Mouse (Mus musculus) kidney, embryonic 16.5 days (tissue): ENCODE measurements around the gene Pwp2. TPM values are rescaled to one million over a fixed set of nuclear protein-coding genes. Genes with fewer than 3 reads are reported as not detected.

ENCODE experiments used
- ATAC-seq: fragments of 200-750 bp; cut with Nextera tagmentation; 2 replicates; pipeline ENCODE4 v1.8.0; 2017; ENCODE audit warnings: moderate TSS enrichment; ENCODE audit not compliant: low FRiP score, low TSS enrichment
- H3K27ac ChIP-seq: fragments of 300-500 bp; sonication (generic); 2 replicates; pipeline ENCODE4 v1.5.1; 2014; ENCODE audit warnings: low read length
- H3K27me3 ChIP-seq: fragments of 300-500 bp; sonication (generic); 2 replicates; pipeline ENCODE4 v1.6.1; 2014; ENCODE audit warnings: low read length, control low read depth, mixed read lengths; ENCODE audit not compliant: insufficient read depth
- H3K36me3 ChIP-seq: fragments of 300-500 bp; sonication (generic); 2 replicates; pipeline ENCODE4 v1.6.1; 2014; ENCODE audit warnings: low read length, control low read depth, mixed read lengths; ENCODE audit not compliant: insufficient read depth
- H3K4me1 ChIP-seq: fragments of 300-500 bp; sonication (generic); 2 replicates; pipeline ENCODE4 v1.6.1; 2014; ENCODE audit warnings: low read length, control low read depth, mixed read lengths; ENCODE audit not compliant: insufficient read depth
- H3K4me2 ChIP-seq: fragments of 300-500 bp; sonication (generic); replicated peaks from 2 replicates; pipeline ENCODE4 v1.6.1; 2014; ENCODE audit warnings: low read depth, low read length
- H3K4me3 ChIP-seq: fragments of 300-500 bp; sonication (generic); 2 replicates; pipeline ENCODE4 v1.5.1; 2014; ENCODE audit warnings: mild to moderate bottlenecking, low read length
- H3K9ac ChIP-seq: fragments of 300-500 bp; sonication (generic); replicated peaks from 2 replicates; pipeline ENCODE4 v1.6.1; 2014; ENCODE audit warnings: low read length
- H3K9me3 ChIP-seq: fragments of 300-500 bp; sonication (generic); 2 replicates; pipeline ENCODE4 v1.6.1; 2016; ENCODE audit warnings: low read length, control low read depth
- WGBS: fragments of 180-500 bp; shearing (Covaris S2); extraction: QIAGEN DNeasy Blood & Tissue Kit; methylation state at CpG from one replicate; pipeline ENCODE4 v1.1.7; 2014; 5-methylcytosine and 5-hydroxymethylcytosine counted together
- polyA plus RNA-seq: library from polyadenylated mRNA; unstranded; fragments of >200 nt; fragmentation: Nextera tagmentation; extraction: Ambion mirVana; gene quantifications from 2 replicates; pipeline ENCODE4 v1.2.1, GENCODE M21; 2015

Gene Pwp2
- polyA plus RNA-seq, 1 experiment from 2014 or later, result 25.5 TPM

- H3K9me3 ChIP-seq, result no peaks in the 10 kb centered on the region
- no peak overlapping the region for H3K4me3 ChIP-seq
- H3K36me3 ChIP-seq, result no peaks in the 10 kb centered on the region
- no peak overlapping the region for H3K27ac ChIP-seq
- no peak overlapping the region for H3K9ac ChIP-seq
- ATAC-seq, result no peak
- WGBS, result 81% methylated on average over 3 of the region's 3 CpGs
- H3K27me3 ChIP-seq, result no peaks in the 10 kb centered on the region
- no peak overlapping the region for H3K4me2 ChIP-seq
- H3K4me1 ChIP-seq, result peaks cover 27% of the 10 kb centered on the region
Measured at GRCm38 (mm10) chr10:78137191-78137590, 47.8 kb downstream of the Pwp2 start.

- Histone ChIP-seq H3K27me3 (no peaks in the 10 kb centered on the region), H3K27ac (no peak overlapping the region), H3K9me3 (no peaks in the 10 kb centered on the region), H3K4me3 (no peak overlapping the region), H3K4me2 (no peak overlapping the region), H3K4me1 (peaks cover 27% of the 10 kb centered on the region), H3K9ac (no peak overlapping the region), H3K36me3 (no peaks in the 10 kb centered on the region)
- no peak for ATAC-seq
- 79% methylated on average over 5 of the region's 5 CpGs for WGBS
Measured at GRCm38 (mm10) chr10:78135947-78136346, 49.0 kb downstream of the Pwp2 start.

GRCm38 (mm10) chr10:78134975-78135798 is 49.8 kb downstream of the Pwp2 start:
- H3K4me2 ChIP-seq, result peak overlapping the region; percentile 41
- peak; percentile 49 for ATAC-seq
- no peak overlapping the region for H3K4me3 ChIP-seq
- H3K27me3 ChIP-seq, result no peaks in the 10 kb centered on the region
- H3K9me3 ChIP-seq, result no peaks in the 10 kb centered on the region
- no peak overlapping the region; the same call in 1 of the 2 replicates for H3K27ac ChIP-seq
- 10% methylated on average over 14 of the region's 14 CpGs for WGBS
- H3K9ac ChIP-seq, result peak overlapping the region; percentile 37
- H3K36me3 ChIP-seq, result no peaks in the 10 kb centered on the region
- H3K4me1 ChIP-seq, result peaks cover 27% of the 10 kb centered on the region

GRCm38 (mm10) chr10:78134400-78134799 is 50.5 kb downstream of the Pwp2 start:
- H3K4me1 ChIP-seq, result peaks cover 20% of the 10 kb centered on the region
- H3K4me2 ChIP-seq, result peak overlapping the region; percentile 41; the same call in 1 of the 2 replicates
- H3K27me3 ChIP-seq, result no peaks in the 10 kb centered on the region
- no peak overlapping the region for H3K27ac ChIP-seq
- no peak overlapping the region for H3K4me3 ChIP-seq
- no peaks in the 10 kb centered on the region for H3K9me3 ChIP-seq
- H3K9ac ChIP-seq, result no peak overlapping the region
- no peaks in the 10 kb centered on the region for H3K36me3 ChIP-seq
- 74% methylated on average over 4 of the region's 4 CpGs for WGBS
- no peak for ATAC-seq

GRCm38 (mm10) chr10:78129998-78130397 is 55.0 kb downstream of the Pwp2 start:
- no peaks in the 10 kb centered on the region for H3K9me3 ChIP-seq
- peaks cover 7% of the 10 kb centered on the region for H3K4me1 ChIP-seq
- no peak overlapping the region for H3K9ac ChIP-seq
- ATAC-seq, result no peak
- H3K4me2 ChIP-seq, result no peak overlapping the region
- no peak overlapping the region for H3K27ac ChIP-seq
- H3K27me3 ChIP-seq, result no peaks in the 10 kb centered on the region
- no peaks in the 10 kb centered on the region for H3K36me3 ChIP-seq
- WGBS, result 66% methylated on average over 4 of the region's 4 CpGs
- no peak overlapping the region for H3K4me3 ChIP-seq

- Histone ChIP-seq H3K4me1 (peaks cover 6% of the 10 kb centered on the region; the same call in 1 of the 2 replicates), H3K9ac (no peak overlapping the region), H3K4me2 (no peak overlapping the region), H3K36me3 (no peaks in the 10 kb centered on the region), H3K4me3 (no peak overlapping the region), H3K27ac (no peak overlapping the region), H3K9me3 (no peaks in the 10 kb centered on the region), H3K27me3 (no peaks in the 10 kb centered on the region)
- ATAC-seq, result no peak
- WGBS, result 59% methylated on average over 11 of the region's 11 CpGs
Measured at GRCm38 (mm10) chr10:78129423-78129822, 55.5 kb downstream of the Pwp2 start.

- no peak for ATAC-seq
- no peak overlapping the region for H3K4me3 ChIP-seq
- no peaks in the 10 kb centered on the region for H3K36me3 ChIP-seq
- H3K27ac ChIP-seq, result no peak overlapping the region
- 90% methylated on average over 2 of the region's 2 CpGs for WGBS
- no peaks in the 10 kb centered on the region for H3K9me3 ChIP-seq
- no peaks in the 10 kb centered on the region for H3K27me3 ChIP-seq
- H3K4me1 ChIP-seq, result peaks cover 5% of the 10 kb centered on the region; the same call in 1 of the 2 replicates
- H3K9ac ChIP-seq, result no peak overlapping the region
- no peak overlapping the region for H3K4me2 ChIP-seq
Measured at GRCm38 (mm10) chr10:78128647-78129046, 56.3 kb downstream of the Pwp2 start.

GRCm38 (mm10) chr10:78127931-78128330 is 57.0 kb downstream of the Pwp2 start:
- H3K4me2 ChIP-seq, result no peak overlapping the region
- H3K9ac ChIP-seq, result no peak overlapping the region
- peaks cover 5% of the 10 kb centered on the region; the same call in 1 of the 2 replicates for H3K4me1 ChIP-seq
- ATAC-seq, result no peak
- H3K4me3 ChIP-seq, result no peak overlapping the region
- no peaks in the 10 kb centered on the region for H3K36me3 ChIP-seq
- H3K27ac ChIP-seq, result no peak overlapping the region
- 78% methylated on average over 1 of the region's 1 CpGs for WGBS
- no peaks in the 10 kb centered on the region for H3K9me3 ChIP-seq
- H3K27me3 ChIP-seq, result no peaks in the 10 kb centered on the region

- WGBS, result 68% methylated on average over 9 of the region's 9 CpGs
- no peak overlapping the region for H3K27ac ChIP-seq
- ATAC-seq, result no peak
- peaks cover 5% of the 10 kb centered on the region; the same call in 1 of the 2 replicates for H3K4me1 ChIP-seq
- H3K9me3 ChIP-seq, result no peaks in the 10 kb centered on the region
- H3K36me3 ChIP-seq, result no peaks in the 10 kb centered on the region
- no peak overlapping the region for H3K4me2 ChIP-seq
- H3K9ac ChIP-seq, result no peak overlapping the region
- no peak overlapping the region for H3K4me3 ChIP-seq
- no peaks in the 10 kb centered on the region for H3K27me3 ChIP-seq
Measured at GRCm38 (mm10) chr10:78127046-78127870, 57.7 kb downstream of the Pwp2 start.
